Mouse (Mus musculus) CH12.LX (cell line): ENCODE measurements at regions not wholly inside any gene's neighbourhood (a gene's known extent, or its start where the extent isn't known, plus 50 kb on each side); places are given as distances from the start of the nearest gene placed in this dataset.

Experiments used
- DNase-seq: peaks from one replicate; pipeline ENCODE4 v3.0.0-alpha.2; 2013; ENCODE audit errors: extremely low read depth
- H3K27ac ChIP-seq: 2 replicates; pipeline ENCODE4 v1.5.1; 2012; ENCODE audit warnings: low read depth, mild to moderate bottlenecking, control low read depth, moderate library complexity; ENCODE audit not compliant: insufficient read depth
- H3K27me3 ChIP-seq: replicated peaks from 2 replicates; pipeline ENCODE3; 2012; ENCODE audit warnings: inconsistent platforms
- H3K36me3 ChIP-seq, 2 experiments: replicated peaks in 1 of 2; 2 replicates each; pipeline versions ENCODE3 to v1.6.1; 2012; ENCODE audit warnings: inconsistent platforms in 1 of 2, low read length in 1 of 2, mild to moderate bottlenecking in 1 of 2, mixed read lengths in 1 of 2, moderate library complexity in 1 of 2; ENCODE audit not compliant: control insufficient read depth in 1 of 2, insufficient read depth in 1 of 2
- H3K4me1 ChIP-seq, 2 experiments: 2 replicates each; pipeline ENCODE4 v1.6.1; 2012; ENCODE audit warnings: inconsistent platforms in 1 of 2, moderate library complexity in 1 of 2; ENCODE audit not compliant: insufficient read depth in 2 of 2, control insufficient read depth in 1 of 2
- H3K4me2 ChIP-seq: 2 replicates; pipeline ENCODE4 v1.6.1; 2012; ENCODE audit warnings: low read depth, mild to moderate bottlenecking, control low read depth; ENCODE audit not compliant: poor library complexity, insufficient read depth, severe bottlenecking
- H3K4me3 ChIP-seq, 3 experiments: fragments of 150-350 bp in 1 of 3; sonication (generic) in 1 of 3; replicated peaks in 1 of 3; 2 replicates each; pipeline versions ENCODE3 to v1.5.1; 2011 to 2012; ENCODE audit warnings: low read depth in 2 of 3, low read length in 2 of 3, mild to moderate bottlenecking in 2 of 3, moderate library complexity in 2 of 3, control low read depth in 1 of 3, improper control_type of control experiment in 1 of 3, inconsistent platforms in 1 of 3, mixed read lengths in 1 of 3; ENCODE audit not compliant: poor library complexity in 1 of 3
- H3K79me2 ChIP-seq: replicated peaks from 2 replicates; pipeline ENCODE4 v1.6.1; 2012; ENCODE audit warnings: mild to moderate bottlenecking, moderate library complexity; ENCODE audit not compliant: control insufficient read depth, poor library complexity, insufficient read depth, severe bottlenecking; ENCODE audit errors: extremely low read depth
- H3K9ac ChIP-seq: 2 replicates; pipeline ENCODE4 v1.6.1; 2012; ENCODE audit warnings: low read depth, mild to moderate bottlenecking, control low read depth, moderate library complexity; ENCODE audit not compliant: insufficient read depth
- H3K9me3 ChIP-seq: replicated peaks from 2 replicates; pipeline ENCODE3; 2012; ENCODE audit warnings: low read length, inconsistent platforms, mixed read lengths
- ELF1 ChIP-seq: IDR thresholded peaks from 2 replicates; pipeline ENCODE4 v1.6.1; 2014; ENCODE audit warnings: low read depth, mild to moderate bottlenecking, inconsistent platforms, low read length, improper control_type of control experiment
- ETS1 ChIP-seq: conservative IDR thresholded peaks from 2 replicates; pipeline ENCODE4 v1.6.1; 2012; ENCODE audit warnings: low read depth, mild to moderate bottlenecking, inconsistent platforms, low read length, improper control_type of control experiment, moderate library complexity
- GABPA ChIP-seq: IDR thresholded peaks from 2 replicates; pipeline ENCODE4 v1.6.1; 2012; ENCODE audit warnings: low read depth, low read length, improper control_type of control experiment, inconsistent platforms; ENCODE audit not compliant: insufficient replicate concordance
- HCFC1 ChIP-seq: IDR thresholded peaks from 2 replicates; pipeline ENCODE4 v1.6.1; 2012; ENCODE audit warnings: low read depth, mild to moderate bottlenecking, inconsistent platforms, low read length, improper control_type of control experiment
- IRF4 ChIP-seq: IDR thresholded peaks from 2 replicates; pipeline ENCODE4 v1.6.1; 2014; ENCODE audit warnings: low read depth, mild to moderate bottlenecking, inconsistent platforms, low read length, improper control_type of control experiment
- JUN ChIP-seq: IDR thresholded peaks from 2 replicates; pipeline ENCODE4 v1.6.1; 2011; ENCODE audit warnings: low read depth, mild to moderate bottlenecking, low read length, improper control_type of control experiment, moderate library complexity; ENCODE audit not compliant: insufficient read depth
- JUND ChIP-seq: conservative IDR thresholded peaks from 2 replicates; pipeline ENCODE4 v1.6.1; 2011; ENCODE audit warnings: low read depth, low read length, improper control_type of control experiment
- KAT2A ChIP-seq: IDR thresholded peaks from 2 replicates; pipeline ENCODE4 v1.6.1; 2012; ENCODE audit warnings: low read length, improper control_type of control experiment, inconsistent platforms; ENCODE audit not compliant: insufficient replicate concordance
- MAFK ChIP-seq: IDR thresholded peaks from 2 replicates; pipeline ENCODE4 v1.6.1; 2011; ENCODE audit warnings: low read length, improper control_type of control experiment; ENCODE audit not compliant: insufficient replicate concordance
- MEF2A ChIP-seq: IDR thresholded peaks from 2 replicates; pipeline ENCODE4 v1.6.1; 2014; ENCODE audit warnings: low read depth, mild to moderate bottlenecking, inconsistent platforms, low read length, improper control_type of control experiment, borderline replicate concordance
- MXI1 ChIP-seq: IDR thresholded peaks from 2 replicates; pipeline ENCODE4 v1.6.1; 2011; ENCODE audit warnings: mild to moderate bottlenecking, low read depth, low read length, improper control_type of control experiment
- NRF1 ChIP-seq: IDR thresholded peaks from 2 replicates; pipeline ENCODE4 v1.6.1; 2014; ENCODE audit warnings: low read depth, mild to moderate bottlenecking, inconsistent platforms, low read length, improper control_type of control experiment, moderate library complexity
- PAX5 ChIP-seq: IDR thresholded peaks from 2 replicates; pipeline ENCODE4 v1.6.1; 2012; ENCODE audit warnings: low read length, inconsistent platforms, mixed read lengths
- POLR2AphosphoS2 ChIP-seq: IDR thresholded peaks from 2 replicates; pipeline ENCODE4 v1.6.1; 2011; ENCODE audit warnings: low read depth, low read length, improper control_type of control experiment
- RAD21 ChIP-seq: IDR thresholded peaks from 2 replicates; pipeline ENCODE4 v1.6.1; 2011; ENCODE audit warnings: low read depth, mild to moderate bottlenecking, low read length, improper control_type of control experiment, moderate library complexity
- RCOR1 ChIP-seq: conservative IDR thresholded peaks from 2 replicates; pipeline ENCODE4 v1.6.1; 2012; ENCODE audit warnings: low read depth, mild to moderate bottlenecking, inconsistent platforms, low read length, improper control_type of control experiment
- SIN3A ChIP-seq: IDR thresholded peaks from 2 replicates; pipeline ENCODE4 v1.6.1; 2012; ENCODE audit warnings: low read length, improper control_type of control experiment, inconsistent platforms
- SMC3 ChIP-seq: IDR thresholded peaks from 2 replicates; pipeline ENCODE4 v1.6.1; 2011; ENCODE audit warnings: low read depth, low read length, improper control_type of control experiment
- TBP ChIP-seq: conservative IDR thresholded peaks from 2 replicates; pipeline ENCODE4 v1.6.1; 2011; ENCODE audit warnings: low read depth, low read length, improper control_type of control experiment
- TCF12 ChIP-seq: IDR thresholded peaks from 2 replicates; pipeline ENCODE4 v1.6.1; 2014; ENCODE audit warnings: low read depth, mild to moderate bottlenecking, inconsistent platforms, low read length, improper control_type of control experiment
- USF2 ChIP-seq: conservative IDR thresholded peaks from 2 replicates; pipeline ENCODE4 v1.6.1; 2011; ENCODE audit warnings: low read depth, low read length, improper control_type of control experiment
- ZNF384 ChIP-seq: IDR thresholded peaks from 2 replicates; pipeline ENCODE4 v1.6.1; 2012; ENCODE audit warnings: low read depth, low read length, improper control_type of control experiment, inconsistent platforms
- dilution Hi-C: fragments of 300-500 bp; cut with MboI; formaldehyde crosslinking; loops from 2 replicates; pipeline ENCODE4 v1.14.3; 2020; ENCODE audit warnings: low sequenced_read_pairs; ENCODE audit not compliant: extremely low pct_unique_long_range_greater_than_20kb, extremely low pct_ligation_motif_present
- in situ Hi-C: fragments of 300-500 bp; cut with MboI; formaldehyde crosslinking; loops from 3 replicates; pipeline ENCODE4 v1.14.3; 2019; ENCODE audit warnings: low sequenced_read_pairs, low pct_ligation_motif_present, low pct_unique_long_range_greater_than_20kb, mixed read lengths

- dilution Hi-C loops = no loop called here
These were observed 131.5 kb downstream of the En1 start for GRCm38 (mm10) chr1:120733683-120734082.

DNA sequence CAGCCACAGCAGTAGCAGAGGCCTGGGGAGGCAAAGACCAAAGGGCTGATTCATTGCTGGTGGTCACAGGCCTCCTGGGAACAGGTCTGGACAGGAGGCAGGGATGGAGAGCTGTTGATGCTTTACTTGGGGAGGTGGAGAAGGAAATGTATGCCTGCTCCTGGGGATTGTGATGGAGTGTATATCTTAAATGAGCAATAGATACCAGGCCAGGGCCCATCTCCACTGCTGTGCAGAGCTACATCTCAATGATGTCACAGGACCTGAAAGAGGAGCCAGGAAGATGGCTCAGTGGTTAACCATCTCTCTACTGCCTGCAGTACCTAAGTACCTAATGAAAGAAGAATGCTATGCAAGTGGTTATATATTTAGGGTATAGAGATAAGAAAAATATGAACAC is 132.6 kb downstream of the En1 start:
- Histone ChIP-seq H3K9me3 (no peaks in the 10 kb centered on the region), H3K79me2 (no peaks in the 10 kb centered on the region), H3K4me1 (no peaks in the 10 kb centered on the region), H3K4me2 (no peak overlapping the region), H3K9ac (no peak overlapping the region), H3K4me3 (no peak overlapping the region), H3K27ac (no peak overlapping the region), H3K36me3 (no peaks in the 10 kb centered on the region), H3K27me3 (no peaks in the 10 kb centered on the region)
- no peak for DNase-seq
- dilution Hi-C loops (no loop called here), in situ Hi-C loops (no loop called here)
- no peak for TF ChIP-seq TCF12
- no peak for TF ChIP-seq RCOR1
- no peak for TF ChIP-seq TBP
- TF ChIP-seq MAFK = no peak
- no peak for TF ChIP-seq KAT2A
- no peak for TF ChIP-seq IRF4
- TF ChIP-seq POLR2AphosphoS2 = no peak
- TF ChIP-seq ZNF384 = no peak
- no peak for TF ChIP-seq GABPA
- no peak for TF ChIP-seq HCFC1
- no peak for TF ChIP-seq RAD21
- TF ChIP-seq PAX5 = no peak
- TF ChIP-seq USF2 = no peak
- no peak for TF ChIP-seq ELF1
- no peak for TF ChIP-seq MEF2A
- no peak for TF ChIP-seq ETS1
- TF ChIP-seq MXI1 = no peak
- no peak for TF ChIP-seq SMC3
- TF ChIP-seq JUND = no peak

More at GRCm38 (mm10) chr1:120733683-120734082, 131.5 kb downstream of the En1 start:
- Histone ChIP-seq H3K36me3 (no peaks in the 10 kb centered on the region), H3K27me3 (no peaks in the 10 kb centered on the region), H3K4me1 (no peaks in the 10 kb centered on the region), H3K27ac (no peak overlapping the region), H3K79me2 (no peaks in the 10 kb centered on the region), H3K4me3 (no peak overlapping the region), H3K9me3 (no peaks in the 10 kb centered on the region), H3K4me2 (no peak overlapping the region), H3K9ac (no peak overlapping the region)
- no peak for DNase-seq
- TF ChIP-seq JUN (no peak), SIN3A (no peak), NRF1 (no peak), SMC3 (no peak), KAT2A (no peak), TCF12 (no peak), IRF4 (no peak)
- in situ Hi-C loops = no loop called here
